Mouse (Mus musculus) forebrain, embryonic 14.5 days (tissue): ENCODE measurements around the gene Hopx. TPM values are rescaled to one million over a fixed set of nuclear protein-coding genes. Genes with fewer than 3 reads are reported as not detected.

Experiments
- ATAC-seq: fragments of 200-750 bp; cut with Nextera tagmentation; 2 replicates; pipeline ENCODE4 v1.8.0; 2017; ENCODE audit warnings: mild to moderate bottlenecking, moderate library complexity
- DNase-seq: peaks from one replicate; pipeline ENCODE4 v3.0.0-alpha.2; 2015; ENCODE audit warnings: low spot score
- H3K27ac ChIP-seq: fragments of 300-500 bp; sonication (generic); 2 replicates; pipeline ENCODE4 v1.5.1; 2014; ENCODE audit warnings: low read depth, mild to moderate bottlenecking, control low read depth, low read length, moderate library complexity
- H3K27me3 ChIP-seq: fragments of 300-500 bp; sonication (generic); replicated peaks from 2 replicates; pipeline ENCODE4 v1.6.1; 2014; ENCODE audit warnings: low read length, control low read depth, mixed read lengths; ENCODE audit not compliant: control insufficient read depth, insufficient read depth
- H3K36me3 ChIP-seq: fragments of 300-500 bp; sonication (generic); 2 replicates; pipeline ENCODE4 v1.6.1; 2014; ENCODE audit warnings: low read length, control low read depth; ENCODE audit not compliant: control insufficient read depth, insufficient read depth
- H3K4me1 ChIP-seq: fragments of 300-500 bp; sonication (generic); 2 replicates; pipeline ENCODE4 v1.6.1; 2014; ENCODE audit warnings: antibody characterized with exemption, low read length, control low read depth; ENCODE audit not compliant: control insufficient read depth, insufficient read depth
- H3K4me2 ChIP-seq: fragments of 300-500 bp; sonication (generic); 2 replicates; pipeline ENCODE4 v1.6.1; 2014; ENCODE audit warnings: mild to moderate bottlenecking, control low read depth, low read length
- H3K4me3 ChIP-seq: fragments of 300-500 bp; sonication (generic); 2 replicates; pipeline ENCODE4 v1.5.1; 2014; ENCODE audit warnings: low read depth, low read length, control low read depth
- H3K9ac ChIP-seq: fragments of 300-500 bp; sonication (generic); 2 replicates; pipeline ENCODE4 v1.6.1; 2014; ENCODE audit warnings: mild to moderate bottlenecking, low read length, control low read depth, moderate library complexity
- H3K9me3 ChIP-seq: fragments of 300-500 bp; sonication (generic); replicated peaks from 2 replicates; pipeline ENCODE4 v1.6.1; 2016; ENCODE audit warnings: low read length, control low read depth, mixed read lengths; ENCODE audit not compliant: control insufficient read depth
- WGBS: fragments of 180-500 bp; shearing (Covaris S2); extraction: QIAGEN DNeasy Blood & Tissue Kit; methylation state at CpG from one replicate; pipeline ENCODE4 v1.1.7; 2014; 5-methylcytosine and 5-hydroxymethylcytosine counted together
- polyA plus RNA-seq: library from polyadenylated mRNA; unstranded; fragments of >200 nt; fragmentation: Nextera tagmentation; extraction: Ambion mirVana; gene quantifications from 2 replicates; pipeline ENCODE4 v1.2.1, GENCODE M21; 2014

The Hopx gene
- polyA plus RNA-seq, 1 experiment from 2014 or later, result 2.7 TPM

GRCm38 (mm10) chr5:77113773-77114172 is 1.1 kb downstream of the Hopx start:
- WGBS, result 84% methylated on average over 3 of the region's 3 CpGs

GRCm38 (mm10) chr5:77112066-77112465 is 2.9 kb downstream of the Hopx start:
- DNase-seq, result no peak
- Histone ChIP-seq H3K9ac (no peak overlapping the region), H3K4me2 (no peak overlapping the region), H3K4me3 (no peak overlapping the region), H3K9me3 (no peaks in the 10 kb centered on the region), H3K27me3 (peaks cover 16% of the 10 kb centered on the region), H3K27ac (no peak overlapping the region), H3K36me3 (no peaks in the 10 kb centered on the region), H3K4me1 (peaks cover 3% of the 10 kb centered on the region; the same call in 1 of the 2 replicates)
- 27% methylated on average over 2 of the region's 2 CpGs for WGBS
- ATAC-seq, result no peak

More at GRCm38 (mm10) chr5:77113773-77114172, 1.1 kb downstream of the Hopx start:
- ATAC-seq, result no peak
- Histone ChIP-seq H3K9me3 (no peaks in the 10 kb centered on the region), H3K4me2 (no peak overlapping the region), H3K4me3 (no peak overlapping the region), H3K36me3 (no peaks in the 10 kb centered on the region), H3K4me1 (peaks cover 3% of the 10 kb centered on the region; the same call in 1 of the 2 replicates), H3K9ac (no peak overlapping the region), H3K27me3 (peaks cover 26% of the 10 kb centered on the region), H3K27ac (no peak overlapping the region)
- DNase-seq, result no peak

- Histone ChIP-seq H3K4me3 (no peak overlapping the region), H3K9ac (no peak overlapping the region), H3K27ac (no peak overlapping the region), H3K27me3 (peaks cover 11% of the 10 kb centered on the region), H3K4me1 (no peaks in the 10 kb centered on the region), H3K9me3 (no peaks in the 10 kb centered on the region), H3K4me2 (no peak overlapping the region), H3K36me3 (no peaks in the 10 kb centered on the region)
- DNase-seq (no peak), ATAC-seq (no peak)
- 92% methylated on average over 2 of the region's 2 CpGs for WGBS
Observed at GRCm38 (mm10) chr5:77109814-77110213, 5.1 kb downstream of the Hopx start.

GRCm38 (mm10) chr5:77108806-77109205 is 6.1 kb downstream of the Hopx start:
- no peak overlapping the region for H3K4me2 ChIP-seq
- peaks cover 9% of the 10 kb centered on the region for H3K27me3 ChIP-seq
- no peak overlapping the region for H3K4me3 ChIP-seq
- WGBS, result 95% methylated on average over 6 of the region's 6 CpGs
- no peak overlapping the region for H3K9ac ChIP-seq
- DNase-seq (no peak), ATAC-seq (no peak)
- no peak overlapping the region for H3K27ac ChIP-seq
- no peaks in the 10 kb centered on the region for H3K9me3 ChIP-seq
- H3K4me1 ChIP-seq, result peaks cover 1% of the 10 kb centered on the region; the same call in 1 of the 2 replicates
- no peaks in the 10 kb centered on the region for H3K36me3 ChIP-seq

- Histone ChIP-seq H3K9ac (no peak overlapping the region), H3K27me3 (peaks cover 4% of the 10 kb centered on the region; the same call in 1 of the 2 replicates), H3K27ac (no peak overlapping the region), H3K4me2 (no peak overlapping the region), H3K4me3 (no peak overlapping the region), H3K36me3 (no peaks in the 10 kb centered on the region), H3K4me1 (peaks cover 4% of the 10 kb centered on the region; the same call in 1 of the 2 replicates), H3K9me3 (no peaks in the 10 kb centered on the region)
- ATAC-seq, result no peak
- whole genome bisulfite sequencing, result 95% methylated on average over 11 of the region's 11 CpGs
- no peak for DNase-seq
Observed at GRCm38 (mm10) chr5:77107146-77107822, 7.6 kb downstream of the Hopx start.

GRCm38 (mm10) chr5:77102522-77103365 is 12.2 kb downstream of the Hopx start:
- peak; percentile 71 for ATAC-seq
- WGBS, result 63% methylated on average over 15 of the region's 15 CpGs
- Histone ChIP-seq H3K9me3 (no peaks in the 10 kb centered on the region), H3K4me1 (peaks cover 4% of the 10 kb centered on the region; the same call in 1 of the 2 replicates), H3K4me2 (no peak overlapping the region), H3K36me3 (no peaks in the 10 kb centered on the region), H3K27ac (no peak overlapping the region), H3K9ac (no peak overlapping the region), H3K27me3 (no peaks in the 10 kb centered on the region), H3K4me3 (no peak overlapping the region)
- peak; percentile 59 for DNase-seq

- ATAC-seq (no peak), DNase-seq (no peak)
- Histone ChIP-seq H3K27ac (no peak overlapping the region), H3K9me3 (no peaks in the 10 kb centered on the region), H3K36me3 (no peaks in the 10 kb centered on the region), H3K9ac (no peak overlapping the region), H3K27me3 (peaks cover 10% of the 10 kb centered on the region; the same call in 1 of the 2 replicates), H3K4me1 (peaks cover 4% of the 10 kb centered on the region; the same call in 1 of the 2 replicates), H3K4me2 (no peak overlapping the region), H3K4me3 (no peak overlapping the region)
- WGBS, result 89% methylated on average over 6 of the region's 6 CpGs
Observed at GRCm38 (mm10) chr5:77100691-77101090, 14.2 kb downstream of the Hopx start.

- Histone ChIP-seq H3K4me2 (no peak overlapping the region), H3K4me1 (peaks cover 7% of the 10 kb centered on the region; the same call in 1 of the 2 replicates), H3K27me3 (peaks cover 10% of the 10 kb centered on the region; the same call in 1 of the 2 replicates), H3K4me3 (no peak overlapping the region), H3K9ac (no peak overlapping the region), H3K9me3 (no peaks in the 10 kb centered on the region), H3K27ac (no peak overlapping the region), H3K36me3 (no peaks in the 10 kb centered on the region)
- DNase-seq (no peak), ATAC-seq (no peak)
- WGBS, result 90% methylated on average over 6 of the region's 6 CpGs
Observed at GRCm38 (mm10) chr5:77099997-77100380, 14.9 kb downstream of the Hopx start.
